Mouse (Mus musculus) G1E (cell line): ENCODE results near the gene Cdk1.

Source experiments
- CTCF ChIP-seq: IDR thresholded peaks from 2 replicates; pipeline ENCODE4 v1.5.1; 2012; ENCODE audit warnings: low read depth, low read length, inconsistent platforms, mixed read lengths
- GATA1 ChIP-seq: IDR thresholded peaks from 2 replicates; pipeline ENCODE4 v1.6.1; 2012; ENCODE audit warnings: borderline replicate concordance, low read length, inconsistent platforms, mixed read lengths
- GATA2 ChIP-seq: IDR thresholded peaks from 2 replicates; pipeline ENCODE4 v1.6.1; 2012; ENCODE audit warnings: low read depth, low read length, inconsistent platforms, borderline replicate concordance
- POLR2AphosphoS5 ChIP-seq: IDR thresholded peaks from 2 replicates; pipeline ENCODE4 v1.6.1; 2012; ENCODE audit warnings: low read depth, low read length, inconsistent platforms; ENCODE audit not compliant: insufficient replicate concordance
- TAL1 ChIP-seq: conservative IDR thresholded peaks from 2 replicates; pipeline ENCODE4 v1.6.1; 2012; ENCODE audit warnings: low read depth, low read length, inconsistent platforms, mixed read lengths

DNA sequence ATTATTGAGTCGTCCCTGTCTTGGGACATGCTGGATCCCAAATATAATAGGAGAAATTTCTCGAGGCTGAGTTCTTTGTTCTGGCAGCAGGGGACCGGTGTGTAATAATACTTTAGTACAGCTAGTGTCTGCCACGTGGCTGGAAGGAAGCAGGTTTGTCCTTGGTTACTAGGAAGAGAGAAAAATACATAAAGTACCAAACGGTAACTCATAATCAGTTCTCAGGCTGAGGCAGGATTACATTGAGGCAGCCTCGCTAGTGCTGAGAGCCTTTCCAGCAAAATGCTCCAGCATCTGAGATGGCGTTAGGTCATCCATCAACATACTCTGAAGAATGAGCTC is 17.6 kb downstream of the Cdk1 start:
- TF ChIP-seq POLR2AphosphoS5 (no peak), CTCF (no peak), TAL1 (no peak), GATA2 (no peak), GATA1 (no peak)
